Mouse (Mus musculus): Measurements from ENCODE around the gene Lrp5. TPM values are rescaled to one million over a fixed set of nuclear protein-coding genes. Genes with fewer than 3 reads are reported as not detected.
"Not testable (repeated sequence)": the region's sequence is repeated elsewhere in the genome, so short reads cannot be mapped to it uniquely, and the experiment has no call there.

Lrp5 gene
- polyA plus RNA-seq, 1 experiment: 24.2 TPM

GRCm38 (mm10) chr19:3593379-3594055, 92.8 kb downstream of the Lrp5 start:
- TF ChIP-seq POLR2A (IDR thresholded peaks at IDR 0.05; ENCODE audit: borderline replicate concordance, low read depth, low read length): no peak
- no peak for TF ChIP-seq CTCF (IDR thresholded peaks at IDR 0.05; ENCODE audit: low read depth, low read length)
- Histone ChIP-seq H3K4me1 (ENCODE audit: control insufficient read depth, insufficient read depth, low read length) (no peaks in the 10 kb centered on the region), H3K4me3 (ENCODE audit: insufficient read depth, low read length) (no peak overlapping the region), H3K27ac (ENCODE audit: insufficient read depth, low read depth, low read length) (no peak overlapping the region)

- TF ChIP-seq CTCF (IDR thresholded peaks at IDR 0.05; ENCODE audit: low read depth, low read length) (no peak), POLR2A (IDR thresholded peaks at IDR 0.05; ENCODE audit: borderline replicate concordance, low read depth, low read length) (no peak)
- Histone ChIP-seq H3K4me1 (ENCODE audit: control insufficient read depth, insufficient read depth, low read length) (no peaks in the 10 kb centered on the region), H3K4me3 (ENCODE audit: insufficient read depth, low read length) (no peak overlapping the region), H3K27ac (ENCODE audit: insufficient read depth, low read depth, low read length) (no peak overlapping the region)
These were observed 96.4 kb downstream of the Lrp5 start for GRCm38 (mm10) chr19:3589968-3590367.

DNA sequence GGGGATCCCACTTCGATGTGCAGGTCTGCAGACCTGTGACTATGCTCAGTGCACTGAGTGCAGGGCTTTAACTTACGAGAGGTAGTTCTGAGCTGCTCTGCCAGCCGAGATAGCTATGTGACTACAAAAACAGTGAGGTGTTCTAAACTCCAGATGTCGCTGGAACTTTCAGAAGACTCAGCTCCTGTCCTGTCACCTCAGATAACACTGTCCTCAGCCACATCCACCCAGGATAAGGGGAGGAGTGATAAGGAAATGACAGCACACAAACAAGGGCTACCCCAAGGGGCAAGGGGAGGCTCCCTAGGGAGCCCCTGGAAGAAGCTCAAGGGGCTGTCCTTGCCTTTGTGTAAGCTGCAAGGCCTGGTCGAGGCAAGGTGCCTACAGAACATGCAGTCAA, 96.8 kb downstream of the Lrp5 start:
- Histone ChIP-seq H3K4me1 (ENCODE audit: control insufficient read depth, insufficient read depth, low read length) (no peaks in the 10 kb centered on the region), H3K27ac (ENCODE audit: insufficient read depth, low read depth, low read length) (no peak overlapping the region), H3K4me3 (ENCODE audit: insufficient read depth, low read length) (no peak overlapping the region)
- TF ChIP-seq CTCF (IDR thresholded peaks at IDR 0.05; ENCODE audit: low read depth, low read length) (no peak), POLR2A (IDR thresholded peaks at IDR 0.05; ENCODE audit: borderline replicate concordance, low read depth, low read length) (no peak)

DNA sequence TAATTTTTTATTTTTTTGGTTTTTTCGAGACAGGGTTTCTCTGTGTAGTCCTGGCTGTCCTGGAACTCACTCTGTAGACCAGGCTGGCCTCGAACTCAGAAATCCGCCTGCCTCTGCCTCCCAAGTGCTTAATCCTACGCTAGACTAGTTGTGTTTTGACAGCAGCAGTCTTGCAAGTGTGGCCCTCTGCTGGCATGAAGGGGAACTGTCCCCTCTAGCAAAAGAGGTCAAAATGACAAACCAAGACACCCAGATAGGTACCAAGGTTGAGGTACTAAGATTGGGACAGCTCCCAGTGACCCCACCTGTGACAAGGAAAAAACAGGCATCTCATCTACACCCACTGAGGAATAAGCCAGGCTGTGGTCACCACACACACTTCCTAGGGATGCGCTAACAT, 98.6 kb downstream of the Lrp5 start:
- peak; percentile 33; the same call in 1 of the 2 replicates for TF ChIP-seq CTCF (IDR thresholded peaks at IDR 0.05; ENCODE audit: low read depth, low read length)
- not testable (repeated sequence) for H3K4me1 ChIP-seq (ENCODE audit: control insufficient read depth, insufficient read depth, low read length); H3K27ac ChIP-seq (ENCODE audit: insufficient read depth, low read depth, low read length); H3K4me3 ChIP-seq (ENCODE audit: insufficient read depth, low read length)

DNA sequence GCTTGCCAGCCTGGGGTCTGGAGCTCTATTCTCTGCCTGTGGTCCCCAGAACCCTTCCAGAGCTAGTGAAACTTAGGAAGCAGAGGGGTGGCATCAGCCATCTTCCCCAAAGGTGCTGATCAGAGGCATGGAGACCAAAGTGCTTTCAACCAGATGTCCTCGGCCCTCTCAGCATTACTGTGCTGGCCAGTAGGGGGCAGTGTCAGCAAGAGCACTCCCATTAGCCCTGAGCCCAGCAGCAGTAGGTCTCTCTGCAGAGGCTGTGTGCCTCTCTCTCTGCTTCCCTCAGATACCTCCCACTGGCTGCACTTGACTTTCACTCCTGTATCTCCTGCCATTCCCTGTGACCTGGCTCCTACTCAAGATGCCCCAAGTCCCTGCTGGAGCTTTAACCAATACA, 99.8 kb downstream of the Lrp5 start:
- Histone ChIP-seq H3K4me3 (ENCODE audit: insufficient read depth, low read length) (no peak overlapping the region), H3K27ac (ENCODE audit: insufficient read depth, low read depth, low read length) (no peak overlapping the region)
- TF ChIP-seq POLR2A (IDR thresholded peaks at IDR 0.05; ENCODE audit: borderline replicate concordance, low read depth, low read length) (no peak), CTCF (IDR thresholded peaks at IDR 0.05; ENCODE audit: low read depth, low read length) (peak; percentile 84)

GRCm38 (mm10) chr19:3586026-3586425, 100.3 kb downstream of the Lrp5 start:
- Histone ChIP-seq H3K27ac (ENCODE audit: insufficient read depth, low read depth, low read length) (no peak overlapping the region), H3K4me1 (ENCODE audit: control insufficient read depth, insufficient read depth, low read length) (peaks cover 3% of the 10 kb centered on the region; the same call in 1 of the 2 replicates), H3K4me3 (ENCODE audit: insufficient read depth, low read length) (no peak overlapping the region)
- TF ChIP-seq POLR2A (IDR thresholded peaks at IDR 0.05; ENCODE audit: borderline replicate concordance, low read depth, low read length) (no peak), CTCF (IDR thresholded peaks at IDR 0.05; ENCODE audit: low read depth, low read length) (no peak)

More for the DNA sequence above, 99.8 kb downstream of the Lrp5 start:
- H3K4me1 ChIP-seq (ENCODE audit: control insufficient read depth, insufficient read depth, low read length): peaks cover 2% of the 10 kb centered on the region; the same call in 1 of the 2 replicates

DNA sequence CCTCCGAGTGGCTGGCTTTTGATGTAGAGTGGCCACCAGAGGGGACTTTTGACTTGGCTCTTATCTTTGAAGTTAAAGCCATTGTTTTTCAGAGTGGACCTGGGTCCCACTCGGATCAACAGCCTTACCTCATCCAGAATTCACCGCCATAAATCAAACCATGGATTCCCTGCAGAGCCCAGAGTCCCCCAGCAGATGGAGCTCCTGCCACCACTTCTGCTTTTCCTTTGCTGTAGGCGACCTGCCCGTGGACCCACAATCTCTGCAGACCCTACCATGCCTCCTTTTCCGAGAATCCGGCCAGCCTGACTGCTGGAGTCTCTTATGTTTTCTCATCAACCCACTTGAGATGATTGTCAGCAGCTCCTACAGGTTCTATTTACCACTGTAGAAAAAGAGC, 105.0 kb downstream of the Lrp5 start:
- Histone ChIP-seq H3K4me1 (ENCODE audit: control insufficient read depth, insufficient read depth, low read length) (peaks cover 19% of the 10 kb centered on the region), H3K27ac (ENCODE audit: insufficient read depth, low read depth, low read length) (no peak overlapping the region), H3K4me3 (ENCODE audit: insufficient read depth, low read length) (no peak overlapping the region)
- TF ChIP-seq CTCF (IDR thresholded peaks at IDR 0.05; ENCODE audit: low read depth, low read length) (no peak), POLR2A (IDR thresholded peaks at IDR 0.05; ENCODE audit: borderline replicate concordance, low read depth, low read length) (no peak)

- TF ChIP-seq CTCF (IDR thresholded peaks at IDR 0.05; ENCODE audit: low read depth, low read length) (no peak), POLR2A (IDR thresholded peaks at IDR 0.05; ENCODE audit: borderline replicate concordance, low read depth, low read length) (no peak)
- Histone ChIP-seq H3K27ac (ENCODE audit: insufficient read depth, low read depth, low read length) (no peak overlapping the region), H3K4me3 (ENCODE audit: insufficient read depth, low read length) (no peak overlapping the region), H3K4me1 (ENCODE audit: control insufficient read depth, insufficient read depth, low read length) (peaks cover 21% of the 10 kb centered on the region)
These were observed 108.5 kb downstream of the Lrp5 start for GRCm38 (mm10) chr19:3577911-3578290.

GRCm38 (mm10) chr19:3577265-3577910, 109.0 kb downstream of the Lrp5 start:
- Histone ChIP-seq H3K4me3 (ENCODE audit: insufficient read depth, low read length) (no peak overlapping the region), H3K4me1 (ENCODE audit: control insufficient read depth, insufficient read depth, low read length) (peaks cover 24% of the 10 kb centered on the region), H3K27ac (ENCODE audit: insufficient read depth, low read depth, low read length) (no peak overlapping the region)
- no peak for TF ChIP-seq CTCF (IDR thresholded peaks at IDR 0.05; ENCODE audit: low read depth, low read length)
- TF ChIP-seq POLR2A (IDR thresholded peaks at IDR 0.05; ENCODE audit: borderline replicate concordance, low read depth, low read length): no peak

DNA sequence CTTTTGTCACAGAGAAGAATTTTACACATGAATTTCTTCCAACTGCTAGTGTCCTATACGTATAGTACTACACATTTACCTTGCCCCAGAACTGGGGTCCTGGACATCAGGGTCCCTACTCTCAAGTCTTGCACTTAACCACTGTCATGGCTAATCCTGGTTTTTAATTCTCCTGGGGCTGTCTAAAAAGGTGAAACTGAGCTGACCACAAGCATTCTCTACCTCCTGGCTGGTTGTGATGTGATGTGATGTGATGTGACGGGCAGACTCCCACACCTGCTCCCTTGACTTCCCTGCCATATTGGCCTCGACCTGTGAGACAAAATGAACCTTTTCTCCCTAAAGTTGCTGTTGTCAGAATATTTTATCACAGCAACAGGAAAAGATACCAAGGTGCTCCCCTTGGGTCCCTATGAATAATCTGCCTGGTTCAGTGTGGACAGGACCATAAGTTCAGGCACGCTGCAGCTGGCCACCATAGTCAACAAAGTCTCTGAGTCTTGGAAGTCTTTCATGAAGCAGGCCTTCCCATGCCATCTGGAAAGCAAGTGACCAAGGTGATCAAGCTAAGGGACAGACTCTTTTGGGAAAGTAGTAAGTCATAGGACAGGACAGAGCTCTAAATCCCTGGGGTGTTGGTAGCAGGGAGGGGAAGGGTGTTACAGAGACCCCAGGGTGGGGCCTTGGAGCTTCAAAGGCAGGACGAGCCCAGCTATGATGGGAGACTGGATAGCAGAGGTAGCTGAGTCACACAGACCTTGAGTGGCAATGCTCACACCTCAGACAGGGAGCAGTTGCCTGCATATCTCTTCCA, 109.7 kb downstream of the Lrp5 start:
- H3K27ac ChIP-seq (ENCODE audit: insufficient read depth, low read depth, low read length): no peak overlapping the region
- H3K4me3 ChIP-seq (ENCODE audit: insufficient read depth, low read length): peak overlapping the region; percentile 32
- TF ChIP-seq CTCF (IDR thresholded peaks at IDR 0.05; ENCODE audit: low read depth, low read length) (no peak), POLR2A (IDR thresholded peaks at IDR 0.05; ENCODE audit: borderline replicate concordance, low read depth, low read length) (no peak)
- peaks cover 24% of the 10 kb centered on the region for H3K4me1 ChIP-seq (ENCODE audit: control insufficient read depth, insufficient read depth, low read length)
